In the genomic region with DNA sequence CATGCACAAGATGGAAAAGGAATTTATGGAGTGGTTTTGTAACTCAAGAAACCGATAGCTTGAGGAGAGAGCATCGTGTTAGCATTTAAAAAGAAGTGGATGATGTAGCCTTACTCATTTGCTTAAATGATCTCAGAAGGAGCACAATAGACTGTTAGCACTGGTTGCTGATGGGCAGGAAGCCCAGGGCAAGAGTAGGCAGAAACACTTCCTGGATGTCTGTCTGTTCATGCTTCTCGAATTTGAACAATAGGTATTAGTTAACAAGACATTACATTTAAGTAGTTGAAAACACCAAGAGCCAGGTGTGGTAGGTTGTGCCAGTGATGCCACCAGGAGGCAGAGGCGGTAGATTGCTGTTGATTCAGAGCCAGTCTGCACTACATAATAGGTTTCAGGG, we compare ENCODE assay signal across 21 mouse cellular contexts. TPM values are rescaled to one million over a fixed set of nuclear protein-coding genes. Genes with fewer than 3 reads are reported as not detected.
A peak's percentile ranks its signal among the peaks of the same experiment; 100 is the strongest.
DNase-seq lines count a peak whose midpoint lies in the region; ATAC-seq and TF ChIP-seq lines count a peak whose summit lies in the region.
"Had no signal": no experiment of that assay in that cellular context is flagged by ENCODE, and none has a peak within 500 bp of the region (broad histone marks: within the 10 kb centered on the region; RNA-seq: fewer than 3 reads in every experiment).

No protein-coding gene starts in this region.

- no peak overlapping the region for H3K9ac ChIP-seq in forebrain, embryonic 14.5 days (ENCODE audit: low read length)
- H3K9ac ChIP-seq in forebrain, embryonic 15.5 days (replicated peaks) = no peak overlapping the region
- H3K9ac ChIP-seq: embryonic facial prominence, embryonic 13.5 days; forebrain, embryonic 12.5 days; heart, embryonic 15.5 days; hindbrain, embryonic 14.5 days had no signal

- H3K4me1 ChIP-seq in forebrain, embryonic 14.5 days (ENCODE audit: control insufficient read depth, insufficient read depth, low read length) = no peaks in the 10 kb centered on the region
- no peaks in the 10 kb centered on the region for H3K4me1 ChIP-seq in forebrain, embryonic 15.5 days
- H3K4me1 ChIP-seq: forebrain, embryonic 12.5 days had no signal

- intact Hi-C loops in gastrocnemius, adult 2 months (cut with DNase I) = no loop called here

- no peak overlapping the region for H3K27ac ChIP-seq in forebrain, embryonic 14.5 days (ENCODE audit: low read depth, low read length)
- no peak overlapping the region for H3K27ac ChIP-seq in forebrain, embryonic 15.5 days (replicated peaks)
- H3K27ac ChIP-seq in gastrocnemius, adult 2 months = no peak overlapping the region
- H3K27ac ChIP-seq: embryonic facial prominence, embryonic 13.5 days; forebrain, embryonic 12.5 days; heart, adult 2 months; heart, embryonic 15.5 days; hindbrain, embryonic 14.5 days had no signal

- no peak for TF ChIP-seq CTCF in gastrocnemius, adult 2 months (IDR thresholded peaks at IDR 0.05)

- H3K9me3 ChIP-seq in forebrain, embryonic 14.5 days (replicated peaks; ENCODE audit: control insufficient read depth, low read length) = no peaks in the 10 kb centered on the region
- no peaks in the 10 kb centered on the region for H3K9me3 ChIP-seq in forebrain, embryonic 15.5 days
- H3K9me3 ChIP-seq: embryonic facial prominence, embryonic 13.5 days; forebrain, embryonic 12.5 days; G1E; heart, embryonic 15.5 days had no signal

- no peak overlapping the region for H3K4me2 ChIP-seq in forebrain, embryonic 14.5 days (ENCODE audit: low read length)
- no peak overlapping the region for H3K4me2 ChIP-seq in forebrain, embryonic 15.5 days (replicated peaks)
- H3K4me2 ChIP-seq: embryonic facial prominence, embryonic 13.5 days; forebrain, embryonic 12.5 days; heart, embryonic 11.5 days; heart, embryonic 15.5 days; hindbrain, embryonic 14.5 days had no signal

- no peak for ATAC-seq in forebrain, embryonic 14.5 days
- no peak for ATAC-seq in forebrain, embryonic 15.5 days (replicated peaks)
- ATAC-seq: intestine, embryonic 16.5 days had no signal

- H3K27me3 ChIP-seq in forebrain, embryonic 14.5 days (replicated peaks; ENCODE audit: control insufficient read depth, insufficient read depth, low read length) = no peaks in the 10 kb centered on the region
- H3K27me3 ChIP-seq in forebrain, embryonic 15.5 days = no peaks in the 10 kb centered on the region
- H3K27me3 ChIP-seq: embryonic facial prominence, embryonic 13.5 days; forebrain, embryonic 12.5 days; heart, embryonic 15.5 days had no signal

- no peak overlapping the region for H3K4me3 ChIP-seq in forebrain, embryonic 14.5 days (ENCODE audit: low read depth, low read length)
- no peak overlapping the region for H3K4me3 ChIP-seq in forebrain, embryonic 15.5 days
- H3K4me3 ChIP-seq in gastrocnemius, adult 2 months = no peak overlapping the region
- H3K4me3 ChIP-seq: embryonic facial prominence, embryonic 13.5 days; forebrain, embryonic 12.5 days; heart, adult 2 months; heart, embryonic 15.5 days had no signal

- 40% methylated on average over 4 of the region's 4 CpGs for WGBS in forebrain, embryonic 14.5 days
- 40% methylated on average over 4 of the region's 4 CpGs for WGBS in forebrain, embryonic 15.5 days

- DNase-seq in forebrain, embryonic 14.5 days (ENCODE audit: low spot score) = peak; percentile 47
- DNase-seq in Muller cell, postnatal 12 days (ENCODE audit: inconsistent ontology term) = peak; percentile 64
- DNase-seq in gonadal fat pad, adult 2 months (ENCODE audit: low read depth) = peak; percentile 41
- no peak for DNase-seq in adipocyte (ENCODE audit: low spot score)
- no peak for DNase-seq in gastrocnemius, adult 2 months
- DNase-seq: adrenal gland, postnatal 14 days; cerebellum, adult 11 months; cerebellum, adult 8-10 months; cerebellum, postnatal 14 days; gastrocnemius, postnatal 10 days; heart, adult 2 months; heart, postnatal 14 days; kidney, adult 8-10 months had no signal

- H3K36me3 ChIP-seq in forebrain, embryonic 14.5 days (ENCODE audit: control insufficient read depth, insufficient read depth, low read length) = no peaks in the 10 kb centered on the region; the same call in 1 of the 2 replicates
- no peaks in the 10 kb centered on the region for H3K36me3 ChIP-seq in forebrain, embryonic 15.5 days

RNA-seq across cellular contexts. Expression of gene Swap70, which starts 47.0 kb away (rescaled TPM):
- 8.6 and 10.7 TPM in 2 replicates for polyA plus RNA-seq in forebrain, embryonic 14.5 days (2014; fragmentation: Nextera tagmentation; extraction: Ambion mirVana)
- polyA plus RNA-seq in forebrain, embryonic 15.5 days (2015; fragmentation: Nextera tagmentation; extraction: Ambion mirVana) = 10.4 and 11.1 TPM in 2 replicates
- polyA plus RNA-seq in gonadal fat pad, adult 2 months (2012; rRNA removed) = 11.3 and 18.7 TPM in 2 replicates
- 1 to 10 TPM; 4.8 to 7.2 TPM for total RNA-seq in gastrocnemius, adult 2 months (2021)

Comparison
In these comparisons a context has a peak if more than half of its experiments do, and no peak if none do; other contexts are left out.
1. DNase-seq: peak in forebrain, embryonic 14.5 days (single experiment), Muller cell, postnatal 12 days (single experiment) and gonadal fat pad, adult 2 months (single experiment); none in adipocyte (single experiment) and gastrocnemius, adult 2 months (single experiment).